Mouse (Mus musculus) testis, adult 2 months (tissue): Measurements from ENCODE around the gene Nfe2l3. TPM values are rescaled to one million over a fixed set of nuclear protein-coding genes. Genes with fewer than 3 reads are reported as not detected.

Source experiments
- H3K27ac ChIP-seq: fragments of 200-500 bp; 2 replicates; pipeline ENCODE4 v1.5.1; 2012; ENCODE audit warnings: low read depth, low read length; ENCODE audit not compliant: control insufficient read depth, insufficient read depth
- H3K27me3 ChIP-seq: fragments of 200-500 bp; 2 replicates; pipeline ENCODE4 v1.6.1; 2012; ENCODE audit warnings: mild to moderate bottlenecking, low read length, moderate library complexity; ENCODE audit not compliant: control insufficient read depth, insufficient read depth
- H3K36me3 ChIP-seq: fragments of 200-500 bp; 2 replicates; pipeline ENCODE4 v1.6.1; 2012; ENCODE audit warnings: mild to moderate bottlenecking, low read length; ENCODE audit not compliant: control insufficient read depth, insufficient read depth
- H3K4me1 ChIP-seq: fragments of 200-500 bp; 2 replicates; pipeline ENCODE4 v1.6.1; 2012; ENCODE audit warnings: low read length; ENCODE audit not compliant: control insufficient read depth, insufficient read depth
- H3K4me3 ChIP-seq: fragments of 200-500 bp; 2 replicates; pipeline ENCODE4 v1.5.1; 2012; ENCODE audit warnings: low read depth, mild to moderate bottlenecking, low read length, moderate library complexity, mixed read lengths; ENCODE audit not compliant: control insufficient read depth
- CTCF ChIP-seq: fragments of 200-500 bp; IDR thresholded peaks from 2 replicates; pipeline ENCODE4 v1.5.1; 2012; ENCODE audit warnings: low read depth, mild to moderate bottlenecking, inconsistent platforms, low read length, moderate library complexity; ENCODE audit not compliant: control insufficient read depth, insufficient read depth, insufficient replicate concordance
- POLR2A ChIP-seq: fragments of 200-500 bp; IDR thresholded peaks from 2 replicates; pipeline ENCODE4 v1.6.1; 2012; ENCODE audit warnings: low read depth, mild to moderate bottlenecking, inconsistent platforms, low read length, moderate library complexity; ENCODE audit not compliant: control insufficient read depth
- polyA plus RNA-seq: library from polyadenylated mRNA; depleted of rRNA; stranded (reverse); fragments of >200 nt; gene quantifications from 2 replicates; pipeline ENCODE4 v1.2.3, GENCODE M21; 2012

Gene Nfe2l3
- polyA plus RNA-seq, 1 experiment, result 1.1 TPM

- Histone ChIP-seq H3K27ac (no peak overlapping the region), H3K36me3 (no peaks in the 10 kb centered on the region)
These were observed 27.9 kb downstream of the Nfe2l3 start for GRCm38 (mm10) chr6:51460363-51460762.

GRCm38 (mm10) chr6:51467649-51468048 is 35.2 kb downstream of the Nfe2l3 start:
- Histone ChIP-seq H3K36me3 (peaks cover 3% of the 10 kb centered on the region), H3K4me3 (no peak overlapping the region), H3K27ac (no peak overlapping the region), H3K27me3 (no peaks in the 10 kb centered on the region), H3K4me1 (peaks cover 2% of the 10 kb centered on the region; the same call in 1 of the 2 replicates)
- TF ChIP-seq POLR2A (no peak), CTCF (no peak)

More at GRCm38 (mm10) chr6:51460363-51460762, 27.9 kb downstream of the Nfe2l3 start:
- Histone ChIP-seq H3K27me3 (no peaks in the 10 kb centered on the region), H3K4me1 (no peaks in the 10 kb centered on the region), H3K4me3 (no peak overlapping the region)
- TF ChIP-seq CTCF, result no peak
- no peak for TF ChIP-seq POLR2A

DNA sequence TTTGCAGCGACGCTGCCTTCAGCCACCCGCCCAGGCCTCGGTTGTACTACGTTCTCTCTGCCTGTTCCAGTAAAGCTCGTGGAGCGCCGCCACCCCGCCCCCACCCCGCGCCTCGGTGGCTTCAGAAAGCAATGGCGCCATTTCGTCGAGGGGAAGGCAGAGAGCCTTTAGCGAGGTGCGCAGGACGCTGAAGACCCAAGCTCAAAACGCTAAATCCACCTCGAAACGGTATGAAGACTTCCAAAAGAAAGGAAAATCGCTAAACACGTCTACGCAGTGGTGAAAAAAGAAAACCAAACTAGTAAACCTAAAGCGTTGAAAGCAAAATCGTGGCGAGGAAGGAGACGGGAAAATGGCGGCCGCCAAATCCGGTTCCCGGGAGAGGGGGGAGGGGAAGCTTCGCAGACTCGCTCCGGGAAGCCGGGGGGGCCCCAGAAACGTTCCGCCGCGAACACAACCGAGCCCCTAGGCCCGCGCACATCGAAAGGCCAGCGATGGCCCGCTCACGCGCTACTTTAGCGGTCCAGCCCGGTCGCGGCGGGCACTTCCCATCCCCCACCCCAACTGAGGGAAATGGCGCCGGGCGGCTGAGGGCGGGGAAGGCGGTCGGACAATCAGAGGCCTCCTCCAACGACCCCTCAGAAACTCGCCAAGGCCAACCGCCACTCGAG is 36.6 kb downstream of the Nfe2l3 start:
- H3K4me3 ChIP-seq, result peak overlapping the region; percentile 94
- H3K4me1 ChIP-seq, result peaks cover 2% of the 10 kb centered on the region; the same call in 1 of the 2 replicates
- H3K27me3 ChIP-seq, result no peaks in the 10 kb centered on the region
- H3K27ac ChIP-seq, result peak overlapping the region; percentile 100
- H3K36me3 ChIP-seq, result peaks cover 3% of the 10 kb centered on the region
- peak; percentile 53 for TF ChIP-seq POLR2A
- TF ChIP-seq CTCF, result no peak

GRCm38 (mm10) chr6:51469715-51470310 is 37.3 kb downstream of the Nfe2l3 start, which contains the start of gene Hnrnpa2b1:
TSS of gene Hnrnpa2b1 (minus strand) at chr6:51469894.
- H3K27me3 ChIP-seq, result no peaks in the 10 kb centered on the region
- peak within 1 kb of the TSS; percentile 100 for H3K27ac ChIP-seq
- peaks cover 2% of the 10 kb centered on the region; the same call in 1 of the 2 replicates for H3K4me1 ChIP-seq
- H3K36me3 ChIP-seq, result peaks cover 3% of the 10 kb centered on the region
- TF ChIP-seq POLR2A (peak; percentile 100), CTCF (no peak)
- H3K4me3 ChIP-seq, result peak within 1 kb of the TSS; percentile 94

GRCm38 (mm10) chr6:51470311-51471178 is 38.1 kb downstream of the Nfe2l3 start, which contains the start of gene Cbx3:
TSS of gene Cbx3 (plus strand) at chr6:51470360.
- Histone ChIP-seq H3K36me3 (peaks cover 3% of the 10 kb centered on the region), H3K4me3 (peak within 1 kb of the TSS; percentile 94)

GRCm38 (mm10) chr6:51471179-51471505 is 38.7 kb downstream of the Nfe2l3 start:
- no peak; the same call in 1 of the 2 replicates for TF ChIP-seq POLR2A
- no peak for TF ChIP-seq CTCF
- peak overlapping the region; percentile 99 for H3K27ac ChIP-seq
- peak overlapping the region; percentile 94 for H3K4me3 ChIP-seq
- H3K36me3 ChIP-seq, result peaks cover 3% of the 10 kb centered on the region
- H3K27me3 ChIP-seq, result no peaks in the 10 kb centered on the region
- H3K4me1 ChIP-seq, result peaks cover 2% of the 10 kb centered on the region; the same call in 1 of the 2 replicates

More at GRCm38 (mm10) chr6:51470311-51471178, 38.1 kb downstream of the Nfe2l3 start, which contains the start of gene Cbx3:
- Histone ChIP-seq H3K27me3 (no peaks in the 10 kb centered on the region), H3K27ac (peak within 1 kb of the TSS; percentile 100), H3K4me1 (peaks cover 2% of the 10 kb centered on the region; the same call in 1 of the 2 replicates)
- TF ChIP-seq CTCF (no peak), POLR2A (peak; percentile 42)
